Mouse (Mus musculus): ENCODE results near the gene Rnh1.
A peak's percentile ranks its signal among the peaks of the same experiment; 100 is the strongest.

- TF ChIP-seq CTCF (IDR thresholded peaks at IDR 0.05; ENCODE audit: low read depth) (peak; percentile 63), EP300 (IDR thresholded peaks at IDR 0.05; ENCODE audit: low read depth) (peak; percentile 50; the same call in 1 of the 2 replicates)
Observed at GRCm38 (mm10) chr7:141221249-141222125, 48.8 kb upstream of the Rnh1 start.
